Mouse (Mus musculus) heart, postnatal 0 days (tissue): ENCODE measurements around the gene Otud3.

ENCODE experiments used
- CTCF ChIP-seq: IDR thresholded peaks from 2 replicates; pipeline ENCODE4 v1.5.1; 2016; ENCODE audit warnings: antibody characterized with exemption, control low read depth, low read depth
- EP300 ChIP-seq: IDR thresholded peaks from 2 replicates; pipeline ENCODE4 v1.6.1; 2016; ENCODE audit warnings: antibody characterized with exemption, low read depth

- no peak for TF ChIP-seq EP300
- TF ChIP-seq CTCF: no peak
These were observed 481 bp downstream of the Otud3 start for GRCm38 (mm10) chr4:138913141-138913787.
